Mouse (Mus musculus) ES-E14 (cell line): Measurements from ENCODE around the gene Rab44. TPM values are rescaled to one million over a fixed set of nuclear protein-coding genes. Genes with fewer than 3 reads are reported as not detected.

Experiments used
- DNase-seq: peaks from one replicate; pipeline ENCODE4 v3.0.0-alpha.2; 2013; ENCODE audit warnings: low read depth, low spot score
- H3K27ac ChIP-seq: 2 replicates; pipeline ENCODE4 v1.5.1; 2012; ENCODE audit warnings: low read depth, mild to moderate bottlenecking, low read length, moderate library complexity, mixed read lengths; ENCODE audit not compliant: poor library complexity, insufficient read depth, severe bottlenecking
- H3K36me3 ChIP-seq: 2 replicates; pipeline ENCODE4 v1.6.1; 2012; ENCODE audit warnings: mild to moderate bottlenecking, low read length, moderate library complexity, mixed read lengths; ENCODE audit not compliant: control insufficient read depth, poor library complexity, insufficient read depth, severe bottlenecking
- H3K4me1 ChIP-seq, 2 experiments: fragments of 150-350 bp in 1 of 2; sonication (generic) in 1 of 2; 2 replicates each; pipeline ENCODE4 v1.6.1; 2012; ENCODE audit warnings: low read length in 2 of 2, mild to moderate bottlenecking in 1 of 2, mixed read lengths in 1 of 2; ENCODE audit not compliant: control insufficient read depth in 2 of 2, insufficient read depth in 2 of 2, poor library complexity in 1 of 2
- H3K4me3 ChIP-seq, 2 experiments: fragments of 150-350 bp in 1 of 2; sonication (generic) in 1 of 2; 2 replicates each; pipeline ENCODE4 v1.5.1; 2012; ENCODE audit warnings: low read length in 2 of 2, low read depth in 1 of 2, mild to moderate bottlenecking in 1 of 2, mixed read lengths in 1 of 2; ENCODE audit not compliant: insufficient read depth in 1 of 2, poor library complexity in 1 of 2, severe bottlenecking in 1 of 2
- H3K9ac ChIP-seq: 2 replicates; pipeline ENCODE4 v1.6.1; 2012; ENCODE audit warnings: low read depth, mild to moderate bottlenecking, low read length, mixed read lengths; ENCODE audit not compliant: poor library complexity, insufficient read depth, severe bottlenecking
- H3K9me3 ChIP-seq: fragments of 150-350 bp; sonication (generic); 2 replicates; pipeline ENCODE4 v1.6.1; 2012; ENCODE audit warnings: low read depth, mild to moderate bottlenecking, low read length; ENCODE audit not compliant: control insufficient read depth, insufficient read depth
- CHD2 ChIP-seq: IDR thresholded peaks from 2 replicates; pipeline ENCODE4 v1.6.1; 2014; ENCODE audit warnings: mild to moderate bottlenecking, low read depth, low read length, inconsistent platforms
- HCFC1 ChIP-seq: IDR thresholded peaks from 2 replicates; pipeline ENCODE4 v1.6.1; 2012; ENCODE audit warnings: low read length, inconsistent platforms, borderline replicate concordance; ENCODE audit not compliant: insufficient read depth
- MAFK ChIP-seq: IDR thresholded peaks from 2 replicates; pipeline ENCODE4 v1.6.1; 2014; ENCODE audit warnings: mild to moderate bottlenecking, low read depth, low read length, inconsistent platforms; ENCODE audit not compliant: insufficient read depth
- ZC3H11A ChIP-seq: IDR thresholded peaks from 2 replicates; pipeline ENCODE4 v1.6.1; 2012; ENCODE audit warnings: low read depth, mild to moderate bottlenecking, inconsistent platforms, low read length, borderline replicate concordance
- ZNF384 ChIP-seq: IDR thresholded peaks from 2 replicates; pipeline ENCODE4 v1.6.1; 2012; ENCODE audit warnings: low read depth, low read length, inconsistent platforms
- in situ Hi-C, 2 experiments: fragments of 600-800 bp; cut with MboI; formaldehyde crosslinking; loops; one replicate each; pipeline ENCODE4 v1.15.1; 2025; ENCODE audit warnings: low sequenced_read_pairs in 2 of 2, inconsistent platforms in 1 of 2; ENCODE audit not compliant: unreplicated experiment in 2 of 2
- total RNA-seq: library from RNA; depleted of rRNA; stranded (reverse); fragments of 300-350 nt; gene quantifications from 2 replicates; pipeline ENCODE4 v1.2.3, GENCODE M21; 2012

Rab44 gene
- total RNA-seq, 1 experiment: 0.31 TPM

DNA sequence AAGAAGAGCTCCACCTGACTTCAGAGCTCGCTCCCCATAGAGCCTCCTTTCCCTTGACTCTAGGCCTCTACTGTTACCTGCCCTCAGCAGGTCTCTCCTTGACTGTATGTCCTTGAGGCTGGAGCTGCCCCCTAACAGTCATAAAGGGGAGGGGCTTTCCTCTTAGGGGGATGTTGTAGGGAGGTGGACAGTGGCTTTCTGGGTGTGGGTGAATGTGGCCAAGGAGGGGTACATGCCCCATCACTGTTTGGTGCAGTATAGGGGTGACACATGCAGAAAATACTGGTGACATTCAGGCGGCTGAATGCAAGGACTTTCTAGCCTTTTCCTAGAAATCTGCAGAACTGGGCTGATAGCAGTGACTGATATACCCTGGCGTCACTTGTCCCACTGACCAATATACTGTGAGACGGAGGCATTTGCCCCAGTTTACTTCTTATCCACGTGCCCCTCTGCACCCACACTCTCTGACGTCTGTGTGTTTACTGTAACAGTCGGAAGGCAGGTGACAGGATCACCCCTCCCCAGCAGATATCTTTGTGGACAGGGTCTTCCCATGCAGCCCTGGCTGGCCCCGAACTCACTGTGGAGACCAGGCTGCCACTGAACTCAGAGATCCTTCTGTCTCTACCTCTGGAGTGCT, 3.2 kb downstream of the Rab44 start:
- no peak overlapping the region for H3K27ac ChIP-seq

DNA sequence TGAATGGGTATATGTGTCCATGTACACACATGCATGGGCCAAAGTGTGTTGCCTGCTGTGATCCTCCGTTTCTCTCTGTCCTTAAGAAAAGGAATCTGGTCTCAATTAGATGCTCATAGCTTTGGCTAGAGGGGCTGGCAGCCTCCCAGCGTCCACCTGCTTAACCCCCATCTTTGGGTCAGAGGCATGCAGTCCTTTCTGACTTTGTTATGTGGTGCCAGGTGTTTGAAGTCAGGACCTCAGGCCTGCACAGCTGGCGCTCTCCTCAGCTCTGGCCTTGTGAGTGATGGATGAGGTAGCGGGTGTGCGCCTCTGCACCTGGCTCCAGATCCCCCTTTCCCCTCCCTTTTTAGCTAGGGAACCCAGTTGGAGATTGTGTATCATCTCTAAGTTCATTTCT, 4.1 kb downstream of the Rab44 start:
- no peaks in the 10 kb centered on the region for H3K9me3 ChIP-seq
- H3K9ac ChIP-seq: no peak overlapping the region
- H3K36me3 ChIP-seq: no peaks in the 10 kb centered on the region
- H3K27ac ChIP-seq: no peak overlapping the region
- TF ChIP-seq CHD2 (no peak), HCFC1 (no peak), ZNF384 (no peak), ZC3H11A (no peak), MAFK (no peak)
- peaks cover 0 to 7% of the 10 kb centered on the region in 2 experiments; a peak in 2 of 4 replicates for H3K4me1 ChIP-seq
- in situ Hi-C loops: no loop called here
- DNase-seq: no peak
- no peak overlapping the region for H3K4me3 ChIP-seq

More for the DNA sequence above, 3.2 kb downstream of the Rab44 start:
- no peak for DNase-seq
- H3K4me3 ChIP-seq: no peak overlapping the region
- in situ Hi-C loops: no loop called here
- H3K36me3 ChIP-seq: no peaks in the 10 kb centered on the region
- no peak overlapping the region for H3K9ac ChIP-seq
- no peaks in the 10 kb centered on the region for H3K9me3 ChIP-seq
- TF ChIP-seq CHD2: no peak
- no peak for TF ChIP-seq MAFK
- no peak for TF ChIP-seq HCFC1
- no peak for TF ChIP-seq ZC3H11A
- no peak for TF ChIP-seq ZNF384
- peaks cover 0 to 7% of the 10 kb centered on the region in 2 experiments; a peak in 2 of 4 replicates for H3K4me1 ChIP-seq

DNA sequence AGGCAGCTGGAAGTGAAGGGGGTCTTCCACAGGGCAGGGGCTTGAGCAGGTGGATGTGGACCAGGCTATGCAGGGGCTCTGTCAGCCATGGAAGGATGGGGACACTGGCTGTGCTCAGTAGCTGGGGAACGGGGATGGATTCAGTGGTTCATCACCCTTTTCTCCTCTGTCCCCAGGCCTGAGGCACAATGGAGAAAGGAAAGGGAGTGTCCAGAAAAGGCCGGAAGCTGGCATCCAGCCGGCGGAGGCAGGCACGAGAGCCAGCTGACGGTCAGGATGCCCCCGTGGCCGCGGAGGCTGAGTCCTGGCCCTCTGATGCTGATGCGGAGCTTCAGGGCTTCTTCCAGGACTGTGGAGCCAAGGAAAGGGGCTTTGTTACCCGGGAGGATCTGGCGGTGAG, 6.7 kb downstream of the Rab44 start:
- DNase-seq: no peak
- H3K9ac ChIP-seq: no peak overlapping the region
- no peaks in the 10 kb centered on the region for H3K36me3 ChIP-seq
- H3K27ac ChIP-seq: no peak overlapping the region
- no peaks in the 10 kb centered on the region for H3K9me3 ChIP-seq
- in situ Hi-C loops: no loop called here
- H3K4me3 ChIP-seq: no peak overlapping the region
- no peak for TF ChIP-seq HCFC1
- TF ChIP-seq ZC3H11A: no peak
- TF ChIP-seq MAFK: no peak
- no peak for TF ChIP-seq ZNF384
- TF ChIP-seq CHD2: no peak
- H3K4me1 ChIP-seq: peaks cover 0 to 10% of the 10 kb centered on the region in 2 experiments; a peak in 2 of 4 replicates

DNA sequence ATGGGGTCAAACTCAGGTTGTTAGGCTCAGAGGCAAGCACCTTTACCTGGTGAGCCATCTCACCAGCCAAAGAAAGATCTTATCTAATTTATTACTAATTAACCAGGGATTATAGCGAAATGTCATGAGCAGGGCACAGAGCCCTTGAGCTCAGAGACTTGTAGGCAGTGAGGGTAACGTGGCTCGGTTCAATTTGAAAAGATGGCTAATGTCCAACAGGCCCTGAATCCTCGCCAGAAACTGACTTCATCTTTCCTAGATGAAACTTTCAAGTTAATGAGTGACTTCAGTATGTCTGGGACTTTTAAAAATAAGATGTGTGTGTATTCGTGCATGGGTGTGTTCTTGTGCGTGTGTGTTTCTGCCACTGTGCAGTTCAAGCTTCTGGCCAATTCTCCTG, 8.9 kb downstream of the Rab44 start:
- Histone ChIP-seq H3K4me1 (peaks cover 0 to 6% of the 10 kb centered on the region in 2 experiments; a peak in 2 of 4 replicates), H3K36me3 (no peaks in the 10 kb centered on the region), H3K4me3 (no peak overlapping the region), H3K9ac (no peak overlapping the region), H3K9me3 (no peaks in the 10 kb centered on the region), H3K27ac (no peak overlapping the region)
- no peak for DNase-seq
- in situ Hi-C loops: no loop called here
- TF ChIP-seq HCFC1 (no peak), MAFK (no peak), CHD2 (no peak)
